Mouse (Mus musculus): ENCODE results near the gene Cct3. TPM values are rescaled to one million over a fixed set of nuclear protein-coding genes. Genes with fewer than 3 reads are reported as not detected.

Cct3 gene
- polyA plus RNA-seq (2014; fragmentation: Nextera tagmentation; extraction: Ambion mirVana): 736 and 767 TPM in 2 replicates

GRCm38 (mm10) chr3:88296561-88297318, at the start of gene Cct3, which contains the start of gene Tsacc:
Gene Cct3, plus strand, starts transcription at chr3:88297116.
Gene Tsacc, minus strand, starts transcription at chr3:88296999.
- peak; percentile 98 for DNase-seq (ENCODE audit: low spot score)
- peak within 1 kb of the TSS; percentile 69 for H3K9ac ChIP-seq (ENCODE audit: low read depth, low read length)
- peak; percentile 99 for ATAC-seq (ENCODE audit: low FRiP score)
- peaks cover 6% of the 10 kb centered on the region for H3K4me1 ChIP-seq (replicated peaks; ENCODE audit: control insufficient read depth, insufficient read depth, low read length)
- H3K4me2 ChIP-seq (replicated peaks; ENCODE audit: low read depth, low read length): peak within 1 kb of the TSS; percentile 58
- no peaks in the 10 kb centered on the region for H3K9me3 ChIP-seq (ENCODE audit: control insufficient read depth, low read length)
- WGBS: under 1% methylated on average over 44 of the region's 44 CpGs
- peaks cover 15% of the 10 kb centered on the region; the same call in 1 of the 2 replicates for H3K36me3 ChIP-seq (ENCODE audit: control insufficient read depth, insufficient read depth, low read length)
- no peaks in the 10 kb centered on the region for H3K27me3 ChIP-seq (ENCODE audit: control insufficient read depth, insufficient read depth, low read length)
- H3K27ac ChIP-seq (ENCODE audit: low read depth, low read length): peak within 1 kb of the TSS; percentile 73
- peak within 1 kb of the TSS; percentile 56 for H3K4me3 ChIP-seq (ENCODE audit: low read depth, low read length)

- Histone ChIP-seq H3K4me3 (ENCODE audit: low read depth, low read length) (no peak overlapping the region), H3K27ac (ENCODE audit: low read depth, low read length) (no peak overlapping the region), H3K27me3 (ENCODE audit: control insufficient read depth, insufficient read depth, low read length) (peaks cover 4% of the 10 kb centered on the region), H3K9ac (ENCODE audit: low read depth, low read length) (no peak overlapping the region), H3K36me3 (ENCODE audit: control insufficient read depth, insufficient read depth, low read length) (no peaks in the 10 kb centered on the region), H3K4me2 (replicated peaks; ENCODE audit: low read depth, low read length) (no peak overlapping the region), H3K4me1 (replicated peaks; ENCODE audit: control insufficient read depth, insufficient read depth, low read length) (peaks cover 5% of the 10 kb centered on the region; the same call in 1 of the 2 replicates), H3K9me3 (ENCODE audit: control insufficient read depth, low read length) (no peaks in the 10 kb centered on the region)
- ATAC-seq (ENCODE audit: low FRiP score): no peak
- no peak for DNase-seq (ENCODE audit: low spot score)
- 75% methylated on average over 9 of the region's 9 CpGs for WGBS
Measured at GRCm38 (mm10) chr3:88247666-88248065, 49.2 kb upstream of the Cct3 start.

GRCm38 (mm10) chr3:88248406-88248805, 48.5 kb upstream of the Cct3 start:
- H3K4me1 ChIP-seq (replicated peaks; ENCODE audit: control insufficient read depth, insufficient read depth, low read length): no peaks in the 10 kb centered on the region
- no peak for DNase-seq (ENCODE audit: low spot score)
- H3K9me3 ChIP-seq (ENCODE audit: control insufficient read depth, low read length): no peaks in the 10 kb centered on the region
- H3K36me3 ChIP-seq (ENCODE audit: control insufficient read depth, insufficient read depth, low read length): no peaks in the 10 kb centered on the region
- H3K9ac ChIP-seq (ENCODE audit: low read depth, low read length): no peak overlapping the region
- peaks cover 9% of the 10 kb centered on the region for H3K27me3 ChIP-seq (ENCODE audit: control insufficient read depth, insufficient read depth, low read length)
- H3K4me3 ChIP-seq (ENCODE audit: low read depth, low read length): no peak overlapping the region
- ATAC-seq (ENCODE audit: low FRiP score): no peak
- no peak overlapping the region for H3K4me2 ChIP-seq (replicated peaks; ENCODE audit: low read depth, low read length)
- no peak overlapping the region for H3K27ac ChIP-seq (ENCODE audit: low read depth, low read length)
- WGBS: 64% methylated on average over 11 of the region's 11 CpGs

GRCm38 (mm10) chr3:88252739-88253138, 44.2 kb upstream of the Cct3 start:
- 71% methylated on average over 6 of the region's 6 CpGs for WGBS
- Histone ChIP-seq H3K4me3 (ENCODE audit: low read depth, low read length) (no peak overlapping the region), H3K9ac (ENCODE audit: low read depth, low read length) (no peak overlapping the region), H3K27ac (ENCODE audit: low read depth, low read length) (no peak overlapping the region), H3K4me2 (replicated peaks; ENCODE audit: low read depth, low read length) (no peak overlapping the region), H3K9me3 (ENCODE audit: control insufficient read depth, low read length) (no peaks in the 10 kb centered on the region), H3K36me3 (ENCODE audit: control insufficient read depth, insufficient read depth, low read length) (no peaks in the 10 kb centered on the region), H3K4me1 (replicated peaks; ENCODE audit: control insufficient read depth, insufficient read depth, low read length) (no peaks in the 10 kb centered on the region; the same call in 1 of the 2 replicates), H3K27me3 (ENCODE audit: control insufficient read depth, insufficient read depth, low read length) (peaks cover 26% of the 10 kb centered on the region)
- ATAC-seq (ENCODE audit: low FRiP score): no peak
- no peak for DNase-seq (ENCODE audit: low spot score)

GRCm38 (mm10) chr3:88254268-88254926, 42.5 kb upstream of the Cct3 start, which contains the start of gene Rhbg:
Gene Rhbg, minus strand, starts transcription at chr3:88254709.
- WGBS: 4% methylated on average over 33 of the region's 34 CpGs

GRCm38 (mm10) chr3:88255950-88256349, 41.0 kb upstream of the Cct3 start:
- DNase-seq (ENCODE audit: low spot score) (no peak), ATAC-seq (ENCODE audit: low FRiP score) (no peak)
- no peaks in the 10 kb centered on the region; the same call in 1 of the 2 replicates for H3K4me1 ChIP-seq (replicated peaks; ENCODE audit: control insufficient read depth, insufficient read depth, low read length)
- H3K4me2 ChIP-seq (replicated peaks; ENCODE audit: low read depth, low read length): no peak overlapping the region
- no peak overlapping the region for H3K27ac ChIP-seq (ENCODE audit: low read depth, low read length)
- H3K4me3 ChIP-seq (ENCODE audit: low read depth, low read length): no peak overlapping the region
- no peaks in the 10 kb centered on the region for H3K36me3 ChIP-seq (ENCODE audit: control insufficient read depth, insufficient read depth, low read length)
- WGBS: 70% methylated on average over 6 of the region's 6 CpGs
- H3K9me3 ChIP-seq (ENCODE audit: control insufficient read depth, low read length): no peaks in the 10 kb centered on the region
- peaks cover 26% of the 10 kb centered on the region for H3K27me3 ChIP-seq (ENCODE audit: control insufficient read depth, insufficient read depth, low read length)
- H3K9ac ChIP-seq (ENCODE audit: low read depth, low read length): no peak overlapping the region

More at GRCm38 (mm10) chr3:88254268-88254926, 42.5 kb upstream of the Cct3 start, which contains the start of gene Rhbg:
- peak; percentile 50 for DNase-seq (ENCODE audit: low spot score)
- no peak for ATAC-seq (ENCODE audit: low FRiP score)
- Histone ChIP-seq H3K27ac (ENCODE audit: low read depth, low read length) (no peak within 1 kb of the TSS), H3K9me3 (ENCODE audit: control insufficient read depth, low read length) (no peaks in the 10 kb centered on the region), H3K4me2 (replicated peaks; ENCODE audit: low read depth, low read length) (peak within 1 kb of the TSS; percentile 64), H3K9ac (ENCODE audit: low read depth, low read length) (peak within 1 kb of the TSS; percentile 37), H3K4me1 (replicated peaks; ENCODE audit: control insufficient read depth, insufficient read depth, low read length) (no peaks in the 10 kb centered on the region; the same call in 1 of the 2 replicates), H3K36me3 (ENCODE audit: control insufficient read depth, insufficient read depth, low read length) (no peaks in the 10 kb centered on the region), H3K4me3 (ENCODE audit: low read depth, low read length) (peak within 1 kb of the TSS; percentile 25), H3K27me3 (ENCODE audit: control insufficient read depth, insufficient read depth, low read length) (peaks cover 26% of the 10 kb centered on the region)

GRCm38 (mm10) chr3:88256382-88256781, 40.5 kb upstream of the Cct3 start:
- Histone ChIP-seq H3K27ac (ENCODE audit: low read depth, low read length) (no peak overlapping the region), H3K4me1 (replicated peaks; ENCODE audit: control insufficient read depth, insufficient read depth, low read length) (no peaks in the 10 kb centered on the region; the same call in 1 of the 2 replicates), H3K27me3 (ENCODE audit: control insufficient read depth, insufficient read depth, low read length) (peaks cover 26% of the 10 kb centered on the region), H3K36me3 (ENCODE audit: control insufficient read depth, insufficient read depth, low read length) (no peaks in the 10 kb centered on the region), H3K4me2 (replicated peaks; ENCODE audit: low read depth, low read length) (no peak overlapping the region), H3K9ac (ENCODE audit: low read depth, low read length) (no peak overlapping the region), H3K9me3 (ENCODE audit: control insufficient read depth, low read length) (no peaks in the 10 kb centered on the region), H3K4me3 (ENCODE audit: low read depth, low read length) (no peak overlapping the region)
- ATAC-seq (ENCODE audit: low FRiP score) (no peak), DNase-seq (ENCODE audit: low spot score) (no peak)
- WGBS: 68% methylated on average over 7 of the region's 7 CpGs

- no peak overlapping the region for H3K9ac ChIP-seq (ENCODE audit: low read depth, low read length)
- no peaks in the 10 kb centered on the region for H3K4me1 ChIP-seq (replicated peaks; ENCODE audit: control insufficient read depth, insufficient read depth, low read length)
- H3K36me3 ChIP-seq (ENCODE audit: control insufficient read depth, insufficient read depth, low read length): no peaks in the 10 kb centered on the region
- no peak overlapping the region for H3K27ac ChIP-seq (ENCODE audit: low read depth, low read length)
- 74% methylated on average over 3 of the region's 3 CpGs for WGBS
- no peak overlapping the region for H3K4me2 ChIP-seq (replicated peaks; ENCODE audit: low read depth, low read length)
- ATAC-seq (ENCODE audit: low FRiP score) (no peak), DNase-seq (ENCODE audit: low spot score) (no peak)
- no peaks in the 10 kb centered on the region for H3K9me3 ChIP-seq (ENCODE audit: control insufficient read depth, low read length)
- H3K27me3 ChIP-seq (ENCODE audit: control insufficient read depth, insufficient read depth, low read length): no peaks in the 10 kb centered on the region
- no peak overlapping the region for H3K4me3 ChIP-seq (ENCODE audit: low read depth, low read length)
Measured at GRCm38 (mm10) chr3:88262346-88262745, 34.6 kb upstream of the Cct3 start.

Data from hindbrain, embryonic 11.5 days (tissue).